Mouse (Mus musculus) C2C12 (cell line): Measurements from ENCODE around the gene Abca7. TPM values are rescaled to one million over a fixed set of nuclear protein-coding genes. Genes with fewer than 3 reads are reported as not detected.

Source experiments
- H3K27me3 ChIP-seq: one replicate; pipeline ENCODE4 v1.6.1; 2011; ENCODE audit not compliant: control insufficient read depth, insufficient read depth, insufficient read length
- H3K36me3 ChIP-seq: one replicate; pipeline ENCODE4 v1.6.1; 2011; ENCODE audit not compliant: control insufficient read depth, insufficient read depth
- H3K4me3 ChIP-seq: one replicate; pipeline ENCODE4 v1.5.1; 2011; ENCODE audit warnings: mild to moderate bottlenecking, control low read depth; ENCODE audit not compliant: poor library complexity, insufficient read depth, severe bottlenecking
- H3K79me2 ChIP-seq: one replicate; pipeline ENCODE4 v1.6.1; 2011; ENCODE audit not compliant: control insufficient read depth, insufficient read depth
- H3K79me3 ChIP-seq: one replicate; pipeline ENCODE4 v1.6.1; 2011; ENCODE audit warnings: low read depth, control low read depth
- H3ac ChIP-seq: one replicate; pipeline ENCODE3; 2011; ENCODE audit warnings: low read depth; ENCODE audit not compliant: control insufficient read depth, insufficient read length
- CEBPB ChIP-seq: IDR thresholded peaks from one replicate; pipeline ENCODE4 v1.6.1; 2011; ENCODE audit warnings: low read depth, mild to moderate bottlenecking, control low read depth, moderate library complexity
- CTCF ChIP-seq: IDR thresholded peaks from one replicate; pipeline ENCODE4 v1.5.1; 2011; ENCODE audit not compliant: control insufficient read depth, insufficient read depth, insufficient read length
- FOSL1 ChIP-seq: IDR thresholded peaks from one replicate; pipeline ENCODE4 v1.8.0; 2011; ENCODE audit warnings: mild to moderate bottlenecking, low read length; ENCODE audit not compliant: poor library complexity, insufficient read depth, severe bottlenecking
- MAX ChIP-seq: IDR thresholded peaks from one replicate; pipeline ENCODE4 v1.6.1; 2011; ENCODE audit warnings: mild to moderate bottlenecking, control low read depth
- MYOD1 ChIP-seq: IDR thresholded peaks from one replicate; pipeline ENCODE4 v1.6.1; 2011; ENCODE audit warnings: low read depth; ENCODE audit not compliant: control insufficient read depth, insufficient read length
- MYOG ChIP-seq: IDR thresholded peaks from one replicate; pipeline ENCODE4 v1.6.1; 2011; ENCODE audit not compliant: control insufficient read depth, insufficient read length; ENCODE audit errors: extremely low read depth
- USF1 ChIP-seq: IDR thresholded peaks from one replicate; pipeline ENCODE4 v1.6.1; 2011; ENCODE audit warnings: low read depth, mild to moderate bottlenecking, control low read depth, moderate library complexity
- polyA plus RNA-seq: library from polyadenylated mRNA; unstranded; fragments of >200 nt; fragmentation: generic; extraction: Trizol; gene quantifications from one replicate; pipeline ENCODE4 v1.2.1, GENCODE M21; 2012; ENCODE audit warnings: missing spikeins

Abca7 gene
- polyA plus RNA-seq, 1 experiment, result 10.7 TPM

- Histone ChIP-seq H3K79me2 (peaks cover 59% of the 10 kb centered on the region), H3K4me3 (peak overlapping the region; percentile 94), H3K79me3 (peaks cover 42% of the 10 kb centered on the region), H3K36me3 (peaks cover 24% of the 10 kb centered on the region), H3K27me3 (no peaks in the 10 kb centered on the region), H3ac (peak overlapping the region; percentile 70)
- no peak for TF ChIP-seq CEBPB
- no peak for TF ChIP-seq USF1
- no peak for TF ChIP-seq MYOD1
- TF ChIP-seq FOSL1, result no peak
- no peak for TF ChIP-seq CTCF
- no peak for TF ChIP-seq MYOG
- no peak for TF ChIP-seq MAX
These were observed 8.4 kb upstream of the Abca7 start for GRCm38 (mm10) chr10:79987771-79988505.

GRCm38 (mm10) chr10:79988506-79989271 lies 7.6 kb upstream of the Abca7 start, which contains the start of gene Cnn2:
Gene Cnn2, plus strand, starts transcription at chr10:79988584.
- Histone ChIP-seq H3K36me3 (peaks cover 31% of the 10 kb centered on the region), H3K79me2 (peaks cover 59% of the 10 kb centered on the region), H3ac (peak within 1 kb of the TSS; percentile 76), H3K79me3 (peaks cover 36% of the 10 kb centered on the region), H3K4me3 (peak within 1 kb of the TSS; percentile 94), H3K27me3 (no peaks in the 10 kb centered on the region)
- TF ChIP-seq FOSL1, result no peak
- TF ChIP-seq CEBPB, result no peak
- no peak for TF ChIP-seq USF1
- TF ChIP-seq MYOD1, result no peak
- no peak for TF ChIP-seq CTCF
- no peak for TF ChIP-seq MAX
- no peak for TF ChIP-seq MYOG

GRCm38 (mm10) chr10:79989272-79989786 lies 7.0 kb upstream of the Abca7 start:
- peak overlapping the region; percentile 94 for H3K4me3 ChIP-seq
- H3K27me3 ChIP-seq, result no peaks in the 10 kb centered on the region
- TF ChIP-seq MYOG (no peak), USF1 (no peak), CTCF (no peak), FOSL1 (no peak), CEBPB (no peak), MYOD1 (no peak), MAX (no peak)
- peaks cover 38% of the 10 kb centered on the region for H3K36me3 ChIP-seq
- peaks cover 56% of the 10 kb centered on the region for H3K79me2 ChIP-seq
- H3ac ChIP-seq, result peak overlapping the region; percentile 76
- peaks cover 34% of the 10 kb centered on the region for H3K79me3 ChIP-seq

GRCm38 (mm10) chr10:79989870-79990269 lies 6.4 kb upstream of the Abca7 start:
- no peaks in the 10 kb centered on the region for H3K27me3 ChIP-seq
- H3K79me2 ChIP-seq, result peaks cover 56% of the 10 kb centered on the region
- H3K36me3 ChIP-seq, result peaks cover 43% of the 10 kb centered on the region
- H3K79me3 ChIP-seq, result peaks cover 34% of the 10 kb centered on the region
- peak overlapping the region; percentile 94 for H3K4me3 ChIP-seq
- H3ac ChIP-seq, result peak overlapping the region; percentile 76
- no peak for TF ChIP-seq USF1
- TF ChIP-seq MYOD1, result peak; percentile 43
- TF ChIP-seq FOSL1, result no peak
- peak; percentile 77 for TF ChIP-seq MAX

- Histone ChIP-seq H3K4me3 (no peak overlapping the region), H3K79me3 (peaks cover 34% of the 10 kb centered on the region), H3ac (no peak overlapping the region), H3K79me2 (peaks cover 56% of the 10 kb centered on the region), H3K27me3 (no peaks in the 10 kb centered on the region), H3K36me3 (peaks cover 54% of the 10 kb centered on the region)
- TF ChIP-seq MYOD1 (no peak), FOSL1 (no peak), USF1 (no peak), CEBPB (no peak), MAX (no peak), CTCF (no peak), MYOG (no peak)
These were observed 5.2 kb upstream of the Abca7 start for GRCm38 (mm10) chr10:79991099-79991498.
